19 mouse cellular contexts compared by ENCODE assay signal in genomic region chr5:136540055-136540838, GRCm38 (mm10). TPM values are rescaled to one million over a fixed set of nuclear protein-coding genes. Genes with fewer than 3 reads are reported as not detected.
DNase-seq lines count a peak whose midpoint lies in the region; ATAC-seq and TF ChIP-seq lines count a peak whose summit lies in the region.
"Had no signal": no experiment of that assay in that cellular context is flagged by ENCODE, and none has a peak within 500 bp of the region (broad histone marks: within the 10 kb centered on the region; RNA-seq: fewer than 3 reads in every experiment).

No protein-coding gene starts in this region.

- TF ChIP-seq EP300 in heart, adult 2 months (IDR thresholded peaks at IDR 0.05; ENCODE audit: insufficient read depth, low read depth, low read length) = no peak
- TF ChIP-seq EP300 in liver, postnatal 0 days (IDR thresholded peaks at IDR 0.05; ENCODE audit: low read depth) = no peak
- TF ChIP-seq EP300 in MEL (IDR thresholded peaks at IDR 0.05; ENCODE audit: low read depth in 1 of 2, low read length in 2 of 2) = peak; percentile 29 to 59; a peak in 2 of 4 replicates

- TF ChIP-seq RAD21 in MEL (IDR thresholded peaks at IDR 0.05; ENCODE audit: low read depth, low read length) = no peak

- H3K9me3 ChIP-seq in liver, postnatal 0 days (ENCODE audit: low read length) = no peaks in the 10 kb centered on the region
- H3K9me3 ChIP-seq in MEL (replicated peaks; ENCODE audit: insufficient read depth, low read length) = no peaks in the 10 kb centered on the region
- no peaks in the 10 kb centered on the region for H3K9me3 ChIP-seq in liver, embryonic 13.5 days (replicated peaks)
- H3K9me3 ChIP-seq: embryonic facial prominence, embryonic 10.5 days; limb, embryonic 15.5 days; neural tube, embryonic 13.5 days; stomach, embryonic 15.5 days had no signal

- intact Hi-C loops in heart, adult 2 months (cut with DNase I) = no loop called here
- intact Hi-C loops in heart, postnatal 25 days (cut with DNase I) = no loop called here
- intact Hi-C loops in left cerebral cortex, postnatal 36 days (cut with DNase I) = no loop called here

- H3K4me1 ChIP-seq in heart, adult 2 months (ENCODE audit: control insufficient read depth, insufficient read depth, low read length) = peaks cover 22% of the 10 kb centered on the region
- H3K4me1 ChIP-seq in liver, adult 2 months (ENCODE audit: control insufficient read depth, insufficient read depth, low read length) = peaks cover 9% of the 10 kb centered on the region
- H3K4me1 ChIP-seq in liver, postnatal 0 days (ENCODE audit: insufficient read depth) = peaks cover 23% of the 10 kb centered on the region
- peaks cover 29 to 40% of the 10 kb centered on the region in 2 experiments for H3K4me1 ChIP-seq in MEL (ENCODE audit: control insufficient read depth in 1 of 2, insufficient read depth in 2 of 2, low read length in 2 of 2)
- H3K4me1 ChIP-seq in liver, embryonic 13.5 days (replicated peaks) = peaks cover 67% of the 10 kb centered on the region

- H3K9ac ChIP-seq in heart, adult 2 months (ENCODE audit: low read depth, low read length) = no peak overlapping the region
- H3K9ac ChIP-seq in liver, adult 2 months (ENCODE audit: low read depth, low read length) = no peak overlapping the region
- no peak overlapping the region for H3K9ac ChIP-seq in liver, postnatal 0 days (replicated peaks)
- no peak overlapping the region for H3K9ac ChIP-seq in MEL (ENCODE audit: control insufficient read depth, low read depth, low read length, poor library complexity, severe bottlenecking)
- H3K9ac ChIP-seq in liver, embryonic 13.5 days = no peak overlapping the region; the same call in 1 of the 2 replicates
- H3K9ac ChIP-seq: forebrain, postnatal 0 days; limb, embryonic 15.5 days; neural tube, embryonic 13.5 days; stomach, embryonic 15.5 days had no signal

- WGBS in heart, adult 2 months = 53% methylated on average over 5 of the region's 5 CpGs
- WGBS in liver, adult 2 months = 86% methylated on average over 5 of the region's 5 CpGs
- WGBS in liver, postnatal 0 days (ENCODE audit: insufficient replicate concordance) = 56% methylated on average over 5 of the region's 5 CpGs
- 26% methylated on average over 5 of the region's 5 CpGs for WGBS in liver, embryonic 13.5 days (ENCODE audit: insufficient replicate concordance)

- H3K4me2 ChIP-seq in liver, postnatal 0 days (ENCODE audit: low read depth, low read length) = no peak overlapping the region
- H3K4me2 ChIP-seq in liver, embryonic 13.5 days = peak overlapping the region; percentile 10; the same call in 1 of the 2 replicates
- H3K4me2 ChIP-seq: limb, embryonic 15.5 days; neural tube, embryonic 13.5 days; stomach, embryonic 15.5 days had no signal

- H3K4me3 ChIP-seq in heart, adult 2 months = no peak overlapping the region
- no peak overlapping the region for H3K4me3 ChIP-seq in liver, adult 2 months (ENCODE audit: insufficient read depth, low read depth, low read length)
- no peak overlapping the region for H3K4me3 ChIP-seq in liver, postnatal 0 days (ENCODE audit: low read depth, low read length)
- no peak overlapping the region for H3K4me3 ChIP-seq in MEL (ENCODE audit: control insufficient read depth in 1 of 2, insufficient read depth in 1 of 2, low read depth in 2 of 2, low read length in 2 of 2)
- H3K4me3 ChIP-seq in liver, embryonic 13.5 days (replicated peaks) = no peak overlapping the region
- H3K4me3 ChIP-seq: embryonic facial prominence, embryonic 10.5 days; erythroblast, embryonic 14.5 days; limb, embryonic 15.5 days; neural tube, embryonic 13.5 days; stomach, embryonic 15.5 days had no signal

- no peak for TF ChIP-seq POLR2A in heart, adult 2 months (IDR thresholded peaks at IDR 0.05; ENCODE audit: insufficient read depth, low read depth, low read length)
- no peak for TF ChIP-seq POLR2A in liver, adult 2 months (IDR thresholded peaks at IDR 0.05; ENCODE audit: extremely low read depth, insufficient read depth, low read length)
- no peak for TF ChIP-seq POLR2A in MEL (IDR thresholded peaks at IDR 0.05; ENCODE audit: control insufficient read depth in 1 of 2, insufficient read depth in 1 of 2, low read depth in 1 of 2, low read length in 2 of 2, poor library complexity in 1 of 2)

- no peaks in the 10 kb centered on the region for H3K27me3 ChIP-seq in heart, adult 2 months (ENCODE audit: control insufficient read depth, insufficient read depth, low read length)
- H3K27me3 ChIP-seq in liver, adult 2 months (ENCODE audit: control insufficient read depth, insufficient read depth, low read length) = no peaks in the 10 kb centered on the region
- no peaks in the 10 kb centered on the region for H3K27me3 ChIP-seq in liver, postnatal 0 days (ENCODE audit: insufficient read depth, low read length)
- no peaks in the 10 kb centered on the region for H3K27me3 ChIP-seq in MEL (ENCODE audit: control insufficient read depth in 1 of 2, insufficient read depth in 2 of 2, low read length in 2 of 2)
- H3K27me3 ChIP-seq in liver, embryonic 13.5 days = no peaks in the 10 kb centered on the region
- H3K27me3 ChIP-seq: limb, embryonic 15.5 days; neural tube, embryonic 13.5 days; Patski; stomach, embryonic 15.5 days had no signal

- peaks cover 5% of the 10 kb centered on the region for H3K36me3 ChIP-seq in heart, adult 2 months (ENCODE audit: control insufficient read depth, insufficient read depth, low read length)
- no peaks in the 10 kb centered on the region for H3K36me3 ChIP-seq in liver, adult 2 months (ENCODE audit: control insufficient read depth, insufficient read depth, low read length)
- no peaks in the 10 kb centered on the region for H3K36me3 ChIP-seq in liver, postnatal 0 days (replicated peaks; ENCODE audit: insufficient read depth, low read length)
- H3K36me3 ChIP-seq in MEL (ENCODE audit: control insufficient read depth in 1 of 2, insufficient read depth in 2 of 2, low read length in 2 of 2) = peaks cover 15 to 35% of the 10 kb centered on the region in 2 experiments
- no peaks in the 10 kb centered on the region for H3K36me3 ChIP-seq in liver, embryonic 13.5 days
- H3K36me3 ChIP-seq: embryonic facial prominence, embryonic 10.5 days; limb, embryonic 15.5 days; neural tube, embryonic 13.5 days; stomach, embryonic 15.5 days had no signal

- ATAC-seq in liver, postnatal 0 days = no peak
- peak; percentile 74 for ATAC-seq in liver, embryonic 13.5 days (ENCODE audit: low read depth)
- no peak for ATAC-seq in monocyte, adult 5-6 weeks (replicated peaks; ENCODE audit: insufficient number of reproducible peaks, low FRiP score, low TSS enrichment, poor library complexity, severe bottlenecking)
- ATAC-seq: intestine, embryonic 16.5 days; Patski had no signal

- no peak for DNase-seq in heart, adult 2 months
- no peak for DNase-seq in heart, postnatal 25 days (ENCODE audit: low spot score)
- DNase-seq in liver, adult 2 months (ENCODE audit: extremely low read depth, low read depth, low spot score) = peak; percentile 46
- DNase-seq in liver, postnatal 0 days = no peak
- DNase-seq in MEL (ENCODE audit: low read depth, low spot score) = peak; percentile 51
- DNase-seq in liver, embryonic 13.5 days = no peak
- DNase-seq in left cerebral cortex, postnatal 36 days (ENCODE audit: low spot score in 2 of 2) = no peak
- DNase-seq: kidney, postnatal 14 days; spleen, adult 18-20 months; thymus, postnatal 4 days had no signal

- H3K79me2 ChIP-seq in heart, adult 2 months (replicated peaks; ENCODE audit: control insufficient read depth, insufficient read depth, low read length) = peaks cover 6% of the 10 kb centered on the region
- peaks cover 20% of the 10 kb centered on the region for H3K79me2 ChIP-seq in liver, adult 2 months (ENCODE audit: control insufficient read depth, insufficient read depth, low read length)
- peaks cover 76% of the 10 kb centered on the region for H3K79me2 ChIP-seq in MEL (ENCODE audit: control insufficient read depth, insufficient read depth, low read length, poor library complexity)

- no peak for TF ChIP-seq CTCF in heart, adult 2 months (IDR thresholded peaks at IDR 0.05)
- TF ChIP-seq CTCF in liver, adult 2 months (IDR thresholded peaks at IDR 0.05; ENCODE audit: low read depth, low read length) = no peak
- TF ChIP-seq CTCF in liver, postnatal 0 days (IDR thresholded peaks at IDR 0.05; ENCODE audit: low read depth) = no peak
- no peak for TF ChIP-seq CTCF in MEL (IDR thresholded peaks at IDR 0.05 in 2 of 3, conservative IDR thresholded peaks at IDR 0.05 in 1 of 3; ENCODE audit: control insufficient read depth in 1 of 3, insufficient read depth in 1 of 3, low read depth in 2 of 3, low read length in 3 of 3, poor library complexity in 1 of 3, severe bottlenecking in 1 of 3)

- peak overlapping the region; percentile 3 for H3K27ac ChIP-seq in heart, adult 2 months
- H3K27ac ChIP-seq in liver, adult 2 months (replicated peaks; ENCODE audit: insufficient read depth, low read depth, low read length) = no peak overlapping the region
- no peak overlapping the region for H3K27ac ChIP-seq in liver, postnatal 0 days (ENCODE audit: low read depth)
- H3K27ac ChIP-seq in MEL (ENCODE audit: control insufficient read depth, low read depth, low read length) = peak overlapping the region; percentile 20; the same call in 1 of the 2 replicates
- H3K27ac ChIP-seq in liver, embryonic 13.5 days = peak overlapping the region; percentile 44
- H3K27ac ChIP-seq: embryonic facial prominence, embryonic 10.5 days; limb, embryonic 15.5 days; neural tube, embryonic 13.5 days; stomach, embryonic 15.5 days had no signal

TF ChIP-seq in MEL, 35 proteins besides CTCF, POLR2A, EP300 and RAD21:
- TF ChIP-seq GATA1 (IDR thresholded peaks at IDR 0.05; ENCODE audit: low read depth, low read length) = peak; percentile 62
- no peak for TF ChIP-seq MXI1 (IDR thresholded peaks at IDR 0.05; ENCODE audit: low read depth, low read length)
- TF ChIP-seq TAL1 (IDR thresholded peaks at IDR 0.05; ENCODE audit: low read length) = peak; percentile 45
- 0 out of 2 replicates have a peak, but pooled peaks have one; percentile 10 for TF ChIP-seq ETS1 (IDR thresholded peaks at IDR 0.05; ENCODE audit: low read depth, low read length)
- TF ChIP-seq ELF1 (IDR thresholded peaks at IDR 0.05; ENCODE audit: low read depth, low read length) = no peak

RNA-seq across cellular contexts. Expression of gene Cux1, which starts 27.0 kb away (rescaled TPM):
- total RNA-seq in heart, adult 2 months (2021) = 100 to 1,000 TPM in 1 of 2 experiments, 10 to 100 TPM in 1; 85.8 to 101 TPM
- 46.8 and 65.3 TPM in 2 replicates for polyA plus RNA-seq in heart, adult 2 months (2012; rRNA removed)
- 100 to 1,000 TPM in 1 of 2 experiments, 10 to 100 TPM in 1; 99.9 to 105 TPM for total RNA-seq in heart, postnatal 25 days (2021)
- 9.5 and 12.6 TPM in 2 replicates for total RNA-seq in liver, adult 2 months (2014; rRNA removed)
- polyA plus RNA-seq in liver, adult 2 months (2012; rRNA removed) = 11.6 and 12.6 TPM in 2 replicates
- 9.2 and 10.7 TPM in 2 replicates for polyA plus RNA-seq in liver, postnatal 0 days (2015; fragmentation: Nextera tagmentation; extraction: Ambion mirVana)
- 70.4 and 71.1 TPM in 2 replicates for total RNA-seq in MEL (2012; rRNA removed)
- polyA plus RNA-seq in MEL (2012; ENCODE audit: insufficient read depth in 1 of 2, insufficient read length in 2 of 2, low read depth in 1 of 2, low replicate concordance in 2 of 2, missing spikeins in 1 of 2) = 100 to 1,000 TPM in 1 of 2 experiments, not detected in 1; 104 TPM
- 16.6 and 20.5 TPM in 2 replicates for polyA plus RNA-seq in liver, embryonic 13.5 days (2015; fragmentation: Nextera tagmentation; extraction: Ambion mirVana)
- 100 to 1,000 TPM; 107 to 119 TPM for total RNA-seq in left cerebral cortex, postnatal 36 days (2021)
- total RNA-seq in monocyte, adult 5-6 weeks (2017) = 61.3 to 96.3 TPM (median 79.9 TPM) in 3 replicates

Comparison
In these comparisons a context has a peak if more than half of its experiments do, and no peak if none do; other contexts are left out.
1. DNase-seq: peak in liver, adult 2 months (single experiment) and MEL (single experiment); none in heart, adult 2 months (0 of 2), heart, postnatal 25 days (single experiment), liver, postnatal 0 days (single experiment), liver, embryonic 13.5 days (single experiment) and left cerebral cortex, postnatal 36 days (0 of 2).
2. H3K27ac ChIP-seq: peak in heart, adult 2 months (single experiment), MEL (single experiment) and liver, embryonic 13.5 days (single experiment); none in liver, adult 2 months (single experiment) and liver, postnatal 0 days (single experiment).